Comparison of ENCODE assay signal across 21 mouse cellular contexts in genomic region chrX:13631599-13632283, GRCm38 (mm10). TPM values are rescaled to one million over a fixed set of nuclear protein-coding genes. Genes with fewer than 3 reads are reported as not detected.
A peak's percentile ranks its signal among the peaks of the same experiment; 100 is the strongest.
DNase-seq lines count a peak whose midpoint lies in the region; ATAC-seq and TF ChIP-seq lines count a peak whose summit lies in the region.
"Had no signal": no experiment of that assay in that cellular context is flagged by ENCODE, and none has a peak within 500 bp of the region (broad histone marks: within the 10 kb centered on the region; RNA-seq: fewer than 3 reads in every experiment).

Gene Gpr34 (plus strand): TSS chrX:13632089.

- H3K9me3 ChIP-seq in lung, postnatal 0 days (ENCODE audit: low read length): no peaks in the 10 kb centered on the region
- H3K9me3 ChIP-seq: intestine, embryonic 15.5 days; limb, embryonic 15.5 days; midbrain, embryonic 15.5 days had no signal

- no peaks in the 10 kb centered on the region for H3K4me1 ChIP-seq in lung, postnatal 0 days (ENCODE audit: insufficient read depth, low read depth, low read length)
- H3K4me1 ChIP-seq: intestine, embryonic 15.5 days; limb, embryonic 15.5 days; midbrain, embryonic 15.5 days had no signal

- intact Hi-C loops in gastrocnemius, adult 2 months (cut with DNase I): no loop called here
- intact Hi-C loops in left cerebral cortex, postnatal 10 days (cut with DNase I): no loop called here
- intact Hi-C loops in heart, postnatal 10 days (cut with DNase I): no loop called here

- 67% methylated on average over 5 of the region's 5 CpGs for whole genome bisulfite sequencing in lung, postnatal 0 days

- no peak for TF ChIP-seq EP300 in lung, postnatal 0 days (IDR thresholded peaks at IDR 0.05)

- ATAC-seq in lung, postnatal 0 days: no peak
- ATAC-seq: forebrain, embryonic 16.5 days; intestine, embryonic 15.5 days; midbrain, embryonic 15.5 days had no signal

- H3K9ac ChIP-seq in lung, postnatal 0 days (replicated peaks; ENCODE audit: low read depth): no peak within 1 kb of the TSS
- H3K9ac ChIP-seq: intestine, embryonic 15.5 days; limb, embryonic 15.5 days; midbrain, embryonic 15.5 days had no signal

- no peaks in the 10 kb centered on the region for H3K27me3 ChIP-seq in lung, postnatal 0 days (replicated peaks; ENCODE audit: insufficient read depth, low read length)
- H3K27me3 ChIP-seq: intestine, embryonic 15.5 days; limb, embryonic 15.5 days; midbrain, embryonic 15.5 days had no signal

- peak within 1 kb of the TSS; percentile 46 for H3K27ac ChIP-seq in gastrocnemius, adult 2 months
- H3K27ac ChIP-seq in lung, postnatal 0 days (ENCODE audit: low read length): no peak within 1 kb of the TSS
- H3K27ac ChIP-seq: intestine, embryonic 15.5 days; kidney, postnatal 0 days; limb, embryonic 15.5 days; midbrain, embryonic 15.5 days had no signal

- no peak for TF ChIP-seq CTCF in gastrocnemius, adult 2 months (IDR thresholded peaks at IDR 0.05)
- no peak for TF ChIP-seq CTCF in lung, postnatal 0 days (IDR thresholded peaks at IDR 0.05)

- H3K4me3 ChIP-seq in gastrocnemius, adult 2 months: no peak within 1 kb of the TSS
- H3K4me3 ChIP-seq in lung, postnatal 0 days (ENCODE audit: low read depth, low read length): no peak within 1 kb of the TSS
- H3K4me3 ChIP-seq: intestine, embryonic 15.5 days; limb, embryonic 15.5 days; midbrain, embryonic 15.5 days had no signal

- DNase-seq in gastrocnemius, adult 2 months: no peak
- no peak for DNase-seq in gastrocnemius, postnatal 4 days (ENCODE audit: low spot score in 2 of 2)
- no peak for DNase-seq in left cerebral cortex, postnatal 10 days (ENCODE audit: extremely low spot score in 1 of 2, low spot score in 2 of 2)
- DNase-seq in left cerebral cortex, adult 11 months (ENCODE audit: low spot score): no peak
- DNase-seq in layer of hippocampus, postnatal 25 days (ENCODE audit: extremely low spot score in 1 of 2, low spot score in 1 of 2): no peak
- DNase-seq in lung, postnatal 0 days (ENCODE audit: low spot score): no peak
- no peak for DNase-seq in heart, postnatal 10 days
- no peak for DNase-seq in Muller cell, postnatal 12 days (ENCODE audit: inconsistent ontology term)
- DNase-seq: adrenal gland, adult 8-10 months; cerebellum, postnatal 10 days; gastrocnemius, postnatal 10 days; heart, postnatal 4 days; lung, adult 2 months; spleen, adult 18-20 months; thymus, postnatal 25 days had no signal

- H3K36me3 ChIP-seq in lung, postnatal 0 days (ENCODE audit: insufficient read depth, low read length): no peaks in the 10 kb centered on the region
- H3K36me3 ChIP-seq: intestine, embryonic 15.5 days; limb, embryonic 15.5 days; midbrain, embryonic 15.5 days had no signal

- H3K4me2 ChIP-seq in lung, postnatal 0 days (replicated peaks; ENCODE audit: low read depth, low read length): no peak within 1 kb of the TSS
- H3K4me2 ChIP-seq: heart, embryonic 11.5 days; intestine, embryonic 15.5 days; limb, embryonic 15.5 days; midbrain, embryonic 15.5 days had no signal

RNA-seq across cellular contexts. Expression of gene Gpr34, which starts in this region (rescaled TPM):
- total RNA-seq in gastrocnemius, adult 2 months (2021): under 1 TPM; 0.41 to 0.42 TPM
- total RNA-seq in gastrocnemius, postnatal 4 days (2021): 1 to 10 TPM; 2.9 to 4.4 TPM
- 10 to 100 TPM; 12.2 to 15.6 TPM for total RNA-seq in left cerebral cortex, postnatal 10 days (2021)
- 10 to 100 TPM; 14.3 to 14.6 TPM for total RNA-seq in layer of hippocampus, postnatal 25 days (2021)
- polyA plus RNA-seq in lung, postnatal 0 days (2015; fragmentation: Nextera tagmentation; extraction: Ambion mirVana): 4.3 and 4.4 TPM in 2 replicates
- 1 to 10 TPM; 1.7 to 2.0 TPM for total RNA-seq in heart, postnatal 10 days (2021)
